Comparison of ENCODE assay signal across 8 mouse cellular contexts in the genomic region with DNA sequence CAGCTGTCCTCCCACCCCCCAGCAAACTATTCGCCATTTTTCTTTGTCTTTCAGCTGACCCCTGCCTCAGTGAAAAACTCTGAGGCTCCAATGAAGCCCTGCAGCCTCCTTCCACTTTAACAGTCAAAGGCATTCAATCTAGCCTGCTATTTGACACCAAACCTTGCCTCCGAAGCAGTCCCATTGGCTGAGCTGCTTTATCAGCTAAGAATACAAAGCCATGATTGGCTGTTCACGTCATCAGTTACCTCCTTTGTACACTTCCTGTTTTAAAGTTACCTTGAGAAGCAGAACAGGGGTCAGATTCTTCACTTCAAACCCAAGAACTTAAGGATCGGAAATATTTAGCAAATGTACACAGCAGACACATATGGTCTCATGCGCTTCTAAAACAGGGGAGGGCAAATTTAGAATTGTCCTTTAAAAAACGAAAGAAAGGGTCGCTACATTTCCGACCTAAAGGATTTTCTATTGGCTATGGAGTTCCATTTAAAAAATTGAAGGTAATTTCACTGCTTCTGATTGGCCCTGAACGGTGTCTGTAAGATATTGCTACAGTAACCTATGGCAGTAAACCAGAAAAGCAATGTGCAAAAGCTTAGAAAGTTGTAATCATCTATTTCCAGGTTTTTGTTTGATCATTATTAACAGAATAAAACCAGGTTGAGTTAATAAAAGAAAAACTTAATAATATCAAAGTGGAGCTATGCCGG. TPM values are rescaled to one million over a fixed set of nuclear protein-coding genes. Genes with fewer than 3 reads are reported as not detected.
DNase-seq lines count a peak whose midpoint lies in the region; ATAC-seq and TF ChIP-seq lines count a peak whose summit lies in the region.

No protein-coding gene starts in this region.

- peak overlapping the region; percentile 68 for H3K4me2 ChIP-seq in heart, embryonic 11.5 days
- H3K4me2 ChIP-seq in kidney, embryonic 15.5 days = peak overlapping the region; percentile 58
- H3K4me2 ChIP-seq in limb, embryonic 15.5 days = peak overlapping the region; percentile 57
- H3K4me2 ChIP-seq in midbrain, postnatal 0 days (ENCODE audit: low read depth, low read length, poor library complexity, severe bottlenecking) = peak overlapping the region; percentile 71

- H3K36me3 ChIP-seq in C2C12 (ENCODE audit: control insufficient read depth, insufficient read depth) = no peaks in the 10 kb centered on the region
- H3K36me3 ChIP-seq in erythroblast, embryonic 14.5 days (ENCODE audit: control insufficient read depth) = peaks cover 27% of the 10 kb centered on the region
- H3K36me3 ChIP-seq in heart, embryonic 11.5 days (ENCODE audit: control insufficient read depth, insufficient read depth, low read length) = peaks cover 3% of the 10 kb centered on the region; the same call in 1 of the 2 replicates
- no peaks in the 10 kb centered on the region for H3K36me3 ChIP-seq in kidney, embryonic 15.5 days
- no peaks in the 10 kb centered on the region for H3K36me3 ChIP-seq in limb, embryonic 15.5 days
- no peaks in the 10 kb centered on the region for H3K36me3 ChIP-seq in midbrain, postnatal 0 days (ENCODE audit: insufficient read depth, low read length)

- DNase-seq in brain, embryonic 14.5 days (ENCODE audit: low read depth) = peak; percentile 98
- peak; percentile 97 for DNase-seq in midbrain, postnatal 0 days (ENCODE audit: low spot score)
- DNase-seq in spleen, postnatal 10 days (ENCODE audit: low spot score in 2 of 2) = peak; percentile 47 to 77

- TF ChIP-seq CTCF in C2C12 (IDR thresholded peaks at IDR 0.05; ENCODE audit: control insufficient read depth, insufficient read depth, insufficient read length) = no peak
- TF ChIP-seq CTCF in brain, embryonic 14.5 days (IDR thresholded peaks at IDR 0.05; ENCODE audit: borderline replicate concordance, extremely low read depth, insufficient read depth, insufficient read length) = no peak
- TF ChIP-seq CTCF in midbrain, postnatal 0 days (IDR thresholded peaks at IDR 0.05) = no peak

- no peaks in the 10 kb centered on the region for H3K9me3 ChIP-seq in erythroblast, embryonic 14.5 days (ENCODE audit: control insufficient read depth, low read length)
- no peaks in the 10 kb centered on the region for H3K9me3 ChIP-seq in heart, embryonic 11.5 days (replicated peaks; ENCODE audit: control insufficient read depth, low read length)
- H3K9me3 ChIP-seq in kidney, embryonic 15.5 days (replicated peaks) = no peaks in the 10 kb centered on the region
- H3K9me3 ChIP-seq in limb, embryonic 15.5 days = no peaks in the 10 kb centered on the region
- no peaks in the 10 kb centered on the region for H3K9me3 ChIP-seq in midbrain, postnatal 0 days (ENCODE audit: low read length)

- H3K9ac ChIP-seq in heart, embryonic 11.5 days (ENCODE audit: low read depth, low read length) = peak overlapping the region; percentile 80
- peak overlapping the region; percentile 61 for H3K9ac ChIP-seq in kidney, embryonic 15.5 days
- peak overlapping the region; percentile 31; the same call in 1 of the 2 replicates for H3K9ac ChIP-seq in limb, embryonic 15.5 days
- H3K9ac ChIP-seq in midbrain, postnatal 0 days (replicated peaks; ENCODE audit: low read length, poor library complexity, severe bottlenecking) = peak overlapping the region; percentile 62

- peak overlapping the region; percentile 25 for H3K4me3 ChIP-seq in C2C12 (ENCODE audit: insufficient read depth, poor library complexity, severe bottlenecking)
- H3K4me3 ChIP-seq in erythroblast, embryonic 14.5 days (replicated peaks) = peak overlapping the region; percentile 71
- peak overlapping the region; percentile 59 for H3K4me3 ChIP-seq in heart, embryonic 11.5 days (ENCODE audit: low read depth, low read length)
- peak overlapping the region; percentile 58 for H3K4me3 ChIP-seq in kidney, embryonic 15.5 days (replicated peaks)
- peak overlapping the region; percentile 54 for H3K4me3 ChIP-seq in limb, embryonic 15.5 days
- H3K4me3 ChIP-seq in midbrain, postnatal 0 days (ENCODE audit: low read depth, low read length) = peak overlapping the region; percentile 57

- H3K4me1 ChIP-seq in erythroblast, embryonic 14.5 days (ENCODE audit: control insufficient read depth) = peaks cover 60% of the 10 kb centered on the region
- H3K4me1 ChIP-seq in heart, embryonic 11.5 days (ENCODE audit: control insufficient read depth, insufficient read depth, low read length) = peaks cover 22% of the 10 kb centered on the region
- H3K4me1 ChIP-seq in kidney, embryonic 15.5 days = peaks cover 46% of the 10 kb centered on the region
- H3K4me1 ChIP-seq in limb, embryonic 15.5 days = peaks cover 22% of the 10 kb centered on the region
- H3K4me1 ChIP-seq in midbrain, postnatal 0 days (ENCODE audit: insufficient read depth, low read length) = peaks cover 14% of the 10 kb centered on the region

- H3K27ac ChIP-seq in heart, embryonic 11.5 days (ENCODE audit: low read depth, low read length) = peak overlapping the region; percentile 95
- H3K27ac ChIP-seq in kidney, embryonic 15.5 days = peak overlapping the region; percentile 92
- peak overlapping the region; percentile 85 for H3K27ac ChIP-seq in limb, embryonic 15.5 days
- peak overlapping the region; percentile 67 for H3K27ac ChIP-seq in midbrain, postnatal 0 days (ENCODE audit: low read depth, low read length)

- peaks cover 87% of the 10 kb centered on the region for H3K79me3 ChIP-seq in C2C12 (ENCODE audit: low read depth)

- WGBS in heart, embryonic 11.5 days (ENCODE audit: insufficient replicate concordance) = 9% methylated on average over 10 of the region's 10 CpGs
- WGBS in kidney, embryonic 15.5 days = 6% methylated on average over 10 of the region's 10 CpGs
- WGBS in limb, embryonic 15.5 days = 5% methylated on average over 10 of the region's 10 CpGs
- WGBS in midbrain, postnatal 0 days = 7% methylated on average over 10 of the region's 10 CpGs

- peak; percentile 27; the same call in 1 of the 2 replicates for TF ChIP-seq POLR2A in brain, embryonic 14.5 days (IDR thresholded peaks at IDR 0.05; ENCODE audit: borderline replicate concordance, extremely low read depth, insufficient read depth, insufficient read length, poor library complexity, severe bottlenecking)

- H3K27me3 ChIP-seq in C2C12 (ENCODE audit: control insufficient read depth, insufficient read depth, insufficient read length) = no peaks in the 10 kb centered on the region
- H3K27me3 ChIP-seq in erythroblast, embryonic 14.5 days (ENCODE audit: control insufficient read depth) = no peaks in the 10 kb centered on the region
- no peaks in the 10 kb centered on the region for H3K27me3 ChIP-seq in heart, embryonic 11.5 days (ENCODE audit: control insufficient read depth, insufficient read depth, low read length)
- no peaks in the 10 kb centered on the region for H3K27me3 ChIP-seq in kidney, embryonic 15.5 days
- H3K27me3 ChIP-seq in limb, embryonic 15.5 days = no peaks in the 10 kb centered on the region
- no peaks in the 10 kb centered on the region for H3K27me3 ChIP-seq in midbrain, postnatal 0 days (ENCODE audit: insufficient read depth, low read length)

- peak; percentile 91 for ATAC-seq in heart, embryonic 11.5 days (replicated peaks; ENCODE audit: insufficient number of reproducible peaks, low FRiP score, low TSS enrichment)
- peak; percentile 94 for ATAC-seq in kidney, embryonic 15.5 days (replicated peaks; ENCODE audit: low FRiP score)
- ATAC-seq in limb, embryonic 15.5 days (ENCODE audit: insufficient number of reproducible peaks, low FRiP score, low TSS enrichment, low read depth) = peak; percentile 96
- peak; percentile 99 for ATAC-seq in midbrain, postnatal 0 days (ENCODE audit: low FRiP score)

- H3ac ChIP-seq in C2C12 (ENCODE audit: control insufficient read depth, insufficient read length, low read depth) = no peak overlapping the region

- peaks cover 99% of the 10 kb centered on the region for H3K79me2 ChIP-seq in C2C12 (ENCODE audit: control insufficient read depth, insufficient read depth)

TF ChIP-seq in C2C12, 6 proteins besides CTCF, POLR2A, EP300 and RAD21:
- TF ChIP-seq MYOG (IDR thresholded peaks at IDR 0.05; ENCODE audit: control insufficient read depth, extremely low read depth, insufficient read length) (no peak), MYOD1 (IDR thresholded peaks at IDR 0.05; ENCODE audit: control insufficient read depth, insufficient read length, low read depth) (no peak), MAX (IDR thresholded peaks at IDR 0.05) (no peak), USF1 (IDR thresholded peaks at IDR 0.05; ENCODE audit: low read depth) (no peak), FOSL1 (IDR thresholded peaks at IDR 0.05; ENCODE audit: insufficient read depth, low read length, poor library complexity, severe bottlenecking) (no peak), CEBPB (IDR thresholded peaks at IDR 0.05; ENCODE audit: low read depth) (no peak)

RNA-seq across cellular contexts. Expression of a gene that starts 15.6 kb away (rescaled TPM):
- 71.5 TPM for polyA plus RNA-seq in C2C12 (2012; fragmentation: generic; extraction: Trizol)
- 160 and 212 TPM in 2 replicates for polyA plus RNA-seq in brain, embryonic 14.5 days (2012; rRNA removed)
- polyA plus RNA-seq in erythroblast, embryonic 14.5 days (2012) = 9.7 and 21.5 TPM in 2 replicates
- polyA plus RNA-seq in heart, embryonic 11.5 days (2014; fragmentation: Nextera tagmentation; extraction: Ambion mirVana) = 105 and 117 TPM in 2 replicates
- polyA plus RNA-seq in kidney, embryonic 15.5 days (2015; fragmentation: Nextera tagmentation; extraction: Ambion mirVana) = 112 and 115 TPM in 2 replicates
- polyA plus RNA-seq in limb, embryonic 15.5 days (2015; fragmentation: Nextera tagmentation; extraction: Ambion mirVana) = 92.8 and 94.6 TPM in 2 replicates
- 85.1 and 87.8 TPM in 2 replicates for total RNA-seq in midbrain, postnatal 0 days (2014; rRNA removed)
- polyA plus RNA-seq in midbrain, postnatal 0 days (2015; fragmentation: Nextera tagmentation; extraction: Ambion mirVana) = 60.5 and 65.8 TPM in 2 replicates

RNA-seq across cellular contexts. Expression of a gene that starts 38.8 kb away (rescaled TPM):
- 0.01 TPM for polyA plus RNA-seq in C2C12 (2012; fragmentation: generic; extraction: Trizol)
- 21.8 and 39.8 TPM in 2 replicates for polyA plus RNA-seq in brain, embryonic 14.5 days (2012; rRNA removed)
- 0.01 and 0.04 TPM in 2 replicates for polyA plus RNA-seq in erythroblast, embryonic 14.5 days (2012)
- polyA plus RNA-seq in heart, embryonic 11.5 days (2014; fragmentation: Nextera tagmentation; extraction: Ambion mirVana) = 1.2 and 1.6 TPM in 2 replicates
- polyA plus RNA-seq in kidney, embryonic 15.5 days (2015; fragmentation: Nextera tagmentation; extraction: Ambion mirVana) = 0.54 and 1.2 TPM in 2 replicates
- 0.24 and 0.35 TPM in 2 replicates for polyA plus RNA-seq in limb, embryonic 15.5 days (2015; fragmentation: Nextera tagmentation; extraction: Ambion mirVana)
- total RNA-seq in midbrain, postnatal 0 days (2014; rRNA removed) = 131 and 140 TPM in 2 replicates
- 34.6 and 37.1 TPM in 2 replicates for polyA plus RNA-seq in midbrain, postnatal 0 days (2015; fragmentation: Nextera tagmentation; extraction: Ambion mirVana)

Comparison
In these comparisons a context has a peak if more than half of its experiments do, and no peak if none do; other contexts are left out.
1. Peak in every context shown above with its lines: DNase-seq, ATAC-seq, H3K4me3 ChIP-seq and H3K27ac ChIP-seq.